Mouse (Mus musculus) myocyte (in vitro differentiated cells): ENCODE data around the gene Fbxo17. TPM values are rescaled to one million over a fixed set of nuclear protein-coding genes. Genes with fewer than 3 reads are reported as not detected.

ENCODE experiments used
- H3K27me3 ChIP-seq: one replicate; pipeline ENCODE4 v1.6.1; 2011; ENCODE audit not compliant: control insufficient read depth, insufficient read depth, insufficient read length
- H3K36me3 ChIP-seq: one replicate; pipeline ENCODE4 v1.6.1; 2011; ENCODE audit not compliant: control insufficient read depth, insufficient read depth
- H3K4me2 ChIP-seq: one replicate; pipeline ENCODE4 v1.6.1; 2011; ENCODE audit warnings: low read depth, control low read depth
- H3K4me3 ChIP-seq: one replicate; pipeline ENCODE4 v1.5.1; 2011; ENCODE audit warnings: mild to moderate bottlenecking, control low read depth, moderate library complexity
- H3K79me2 ChIP-seq: one replicate; pipeline ENCODE4 v1.6.1; 2011; ENCODE audit not compliant: control insufficient read depth, insufficient read depth
- H3ac ChIP-seq: one replicate; pipeline ENCODE4 v1.6.1; 2011; ENCODE audit not compliant: control insufficient read depth, insufficient read length
- CEBPB ChIP-seq: IDR thresholded peaks from 2 replicates; pipeline ENCODE4 v1.6.1; 2011; ENCODE audit warnings: mild to moderate bottlenecking, moderate library complexity; ENCODE audit not compliant: poor library complexity, insufficient read depth, severe bottlenecking
- E2F4 ChIP-seq: IDR thresholded peaks from one replicate; pipeline ENCODE4 v1.6.1; 2011; ENCODE audit warnings: mild to moderate bottlenecking, control low read depth, moderate library complexity; ENCODE audit not compliant: insufficient read depth
- MAX ChIP-seq: IDR thresholded peaks from one replicate; pipeline ENCODE4 v1.6.1; 2011; ENCODE audit warnings: low read depth, mild to moderate bottlenecking, control low read depth
- MYOD1 ChIP-seq, 3 experiments: IDR thresholded peaks; one replicate each; pipeline ENCODE4 v1.6.1; 2011; ENCODE audit warnings: control low read depth in 2 of 3, low read depth in 2 of 3, mild to moderate bottlenecking in 2 of 3, moderate library complexity in 1 of 3; ENCODE audit not compliant: insufficient read length in 2 of 3, control insufficient read depth in 1 of 3
- MYOG ChIP-seq, 3 experiments: IDR thresholded peaks; one replicate each; pipeline ENCODE4 v1.6.1; 2011; ENCODE audit warnings: control low read depth in 2 of 3, low read depth in 2 of 3, mild to moderate bottlenecking in 2 of 3; ENCODE audit not compliant: insufficient read length in 2 of 3, control insufficient read depth in 1 of 3, insufficient read depth in 1 of 3
- POLR2A ChIP-seq: IDR thresholded peaks from one replicate; pipeline ENCODE4 v1.6.1; 2011; ENCODE audit warnings: low read depth, mild to moderate bottlenecking, control low read depth, moderate library complexity; ENCODE audit not compliant: insufficient read length
- POLR2AphosphoS2 ChIP-seq: IDR thresholded peaks from one replicate; pipeline ENCODE4 v1.6.1; 2011; ENCODE audit warnings: low read depth, control low read depth; ENCODE audit not compliant: insufficient read length
- REST ChIP-seq: IDR thresholded peaks from one replicate; pipeline ENCODE4 v1.6.1; 2011; ENCODE audit warnings: mild to moderate bottlenecking, control low read depth, moderate library complexity; ENCODE audit not compliant: insufficient read depth, insufficient read length
- SRF ChIP-seq: IDR thresholded peaks from one replicate; pipeline ENCODE4 v1.6.1; 2011; ENCODE audit warnings: low read depth; ENCODE audit not compliant: control insufficient read depth, insufficient read length
- TCF12 ChIP-seq: IDR thresholded peaks from one replicate; pipeline ENCODE4 v1.6.1; 2011; ENCODE audit warnings: mild to moderate bottlenecking, control low read depth; ENCODE audit not compliant: poor library complexity, insufficient read depth, severe bottlenecking
- TCF3 ChIP-seq: IDR thresholded peaks from one replicate; pipeline ENCODE4 v1.6.1; 2011; ENCODE audit warnings: low read depth, control low read depth; ENCODE audit not compliant: insufficient read length
- USF1 ChIP-seq: IDR thresholded peaks from one replicate; pipeline ENCODE4 v1.6.1; 2011; ENCODE audit warnings: low read depth, mild to moderate bottlenecking, control low read depth, moderate library complexity
- polyA plus RNA-seq: library from polyadenylated mRNA; unstranded; fragments of >200 nt; fragmentation: generic; extraction: Trizol; gene quantifications from one replicate; pipeline ENCODE4 v1.2.1, GENCODE M21; 2012; ENCODE audit warnings: missing spikeins

The Fbxo17 gene
- polyA plus RNA-seq, 1 experiment = 33.1 TPM

DNA sequence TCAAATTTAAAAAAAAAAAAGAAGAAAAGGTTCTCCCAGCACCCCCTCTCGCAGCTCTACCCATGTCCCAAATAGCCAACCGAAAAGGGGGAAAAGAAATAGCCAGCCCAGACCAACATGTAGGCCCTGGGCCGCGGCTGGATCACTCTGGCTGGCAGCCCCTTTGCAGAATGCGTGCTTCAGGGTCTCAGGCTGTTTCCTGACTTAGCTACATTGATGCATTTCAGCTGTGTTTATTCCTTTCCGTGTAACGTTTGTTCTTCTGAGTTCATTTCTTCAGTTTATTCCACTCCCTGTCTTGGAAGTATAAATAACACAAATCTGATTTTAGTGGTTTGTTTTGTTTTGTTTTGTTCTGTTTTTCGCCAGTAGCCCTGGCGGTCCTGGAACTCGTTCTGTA lies 1.1 kb downstream of the Fbxo17 start:
- Histone ChIP-seq H3K79me2 (peaks cover 20% of the 10 kb centered on the region), H3ac (peak overlapping the region; percentile 78), H3K27me3 (no peaks in the 10 kb centered on the region), H3K4me3 (peak overlapping the region; percentile 64), H3K4me2 (peak overlapping the region; percentile 81), H3K36me3 (no peaks in the 10 kb centered on the region)
- TF ChIP-seq SRF (no peak), MYOG (IDR thresholded peaks at IDR 0.05; ENCODE audit: control insufficient read depth in 1 of 3, insufficient read depth in 1 of 3, insufficient read length in 2 of 3, low read depth in 2 of 3) (no peak), POLR2AphosphoS2 (no peak), MYOD1 (IDR thresholded peaks at IDR 0.05; ENCODE audit: control insufficient read depth in 1 of 3, insufficient read length in 2 of 3, low read depth in 2 of 3) (no peak), E2F4 (no peak), CEBPB (no peak), POLR2A (no peak), USF1 (no peak), MAX (no peak), REST (no peak), TCF3 (no peak), TCF12 (no peak)

DNA sequence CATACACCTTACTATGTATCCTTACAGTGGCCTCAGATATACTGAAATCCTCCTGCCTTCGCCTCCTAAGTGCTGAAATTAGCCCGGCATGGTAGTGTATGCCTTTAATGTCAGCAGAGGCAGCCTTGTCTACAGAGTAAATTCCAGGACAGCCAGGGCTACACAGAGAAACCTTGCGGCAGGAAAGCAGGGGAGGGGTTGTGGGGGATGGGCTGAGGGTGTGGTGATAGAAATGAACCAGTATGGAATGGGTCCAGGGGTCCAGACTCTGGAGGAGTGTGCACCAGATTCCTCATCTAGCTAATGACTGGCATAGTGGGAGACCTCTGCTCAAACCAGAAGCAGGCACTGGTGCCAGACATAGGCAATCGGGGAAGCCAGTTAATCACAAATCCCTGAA lies 2.6 kb downstream of the Fbxo17 start:
- peak overlapping the region; percentile 64 for H3K4me3 ChIP-seq
- peaks cover 20% of the 10 kb centered on the region for H3K79me2 ChIP-seq
- no peak for TF ChIP-seq E2F4
- no peak for TF ChIP-seq MYOD1 (IDR thresholded peaks at IDR 0.05; ENCODE audit: control insufficient read depth in 1 of 3, insufficient read length in 2 of 3, low read depth in 2 of 3)
- no peak for TF ChIP-seq REST
- TF ChIP-seq USF1 = no peak
- no peak for TF ChIP-seq SRF
- no peak for TF ChIP-seq TCF3
- no peak for TF ChIP-seq MYOG (IDR thresholded peaks at IDR 0.05; ENCODE audit: control insufficient read depth in 1 of 3, insufficient read depth in 1 of 3, insufficient read length in 2 of 3, low read depth in 2 of 3)
- no peak for TF ChIP-seq TCF12
- TF ChIP-seq POLR2A = no peak
- no peak for TF ChIP-seq CEBPB
- no peak for TF ChIP-seq POLR2AphosphoS2
- no peak for TF ChIP-seq MAX
- H3K4me2 ChIP-seq = peak overlapping the region; percentile 81
- no peaks in the 10 kb centered on the region for H3K27me3 ChIP-seq
- no peak overlapping the region for H3ac ChIP-seq
- H3K36me3 ChIP-seq = peaks cover 4% of the 10 kb centered on the region

- peak overlapping the region; percentile 45 for H3K4me2 ChIP-seq
- H3K36me3 ChIP-seq = peaks cover 9% of the 10 kb centered on the region
- TF ChIP-seq POLR2A (no peak), MAX (no peak), TCF12 (no peak), USF1 (no peak), SRF (no peak), TCF3 (no peak), MYOG (IDR thresholded peaks at IDR 0.05; ENCODE audit: control insufficient read depth in 1 of 3, insufficient read depth in 1 of 3, insufficient read length in 2 of 3, low read depth in 2 of 3) (no peak), REST (no peak), E2F4 (no peak)
- peaks cover 20% of the 10 kb centered on the region for H3K79me2 ChIP-seq
- H3ac ChIP-seq = no peak overlapping the region
- H3K27me3 ChIP-seq = no peaks in the 10 kb centered on the region
- H3K4me3 ChIP-seq = peak overlapping the region; percentile 64
Measured at GRCm38 (mm10) chr7:28719650-28720049, 3.0 kb downstream of the Fbxo17 start.

GRCm38 (mm10) chr7:28720753-28721537 lies 4.3 kb downstream of the Fbxo17 start:
- Histone ChIP-seq H3K27me3 (no peaks in the 10 kb centered on the region), H3K4me3 (no peak overlapping the region), H3ac (no peak overlapping the region), H3K36me3 (peaks cover 21% of the 10 kb centered on the region), H3K79me2 (peaks cover 20% of the 10 kb centered on the region), H3K4me2 (peak overlapping the region; percentile 15)
- TF ChIP-seq MYOD1 (IDR thresholded peaks at IDR 0.05; ENCODE audit: control insufficient read depth in 1 of 3, insufficient read length in 2 of 3, low read depth in 2 of 3) (peak in 2 of 3 experiments; percentile 84), MYOG (IDR thresholded peaks at IDR 0.05; ENCODE audit: control insufficient read depth in 1 of 3, insufficient read depth in 1 of 3, insufficient read length in 2 of 3, low read depth in 2 of 3) (peak; percentile 61 to 98 (median 88)), REST (no peak), TCF12 (peak; percentile 88), POLR2AphosphoS2 (no peak), TCF3 (peak; percentile 50)

DNA sequence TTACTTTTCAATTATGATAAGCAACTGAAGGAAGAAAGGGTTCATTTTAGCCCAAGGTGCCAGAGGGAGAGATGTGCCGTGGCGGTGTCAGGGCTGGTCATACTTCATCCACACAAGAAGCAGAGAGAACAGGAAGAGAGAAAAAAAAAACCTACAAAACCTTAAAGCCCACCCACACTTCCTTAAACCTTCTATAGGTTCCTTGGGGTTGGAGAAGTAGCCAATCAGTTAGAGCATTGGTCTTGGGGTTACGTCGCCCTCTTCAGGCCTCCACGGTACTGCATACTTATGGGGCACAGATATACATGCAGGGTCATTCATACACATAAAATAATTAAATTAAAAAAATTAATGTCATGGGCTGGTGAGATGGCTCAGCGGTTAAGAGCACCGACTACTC lies 5.5 kb downstream of the Fbxo17 start:
- TF ChIP-seq REST = no peak
- TF ChIP-seq MYOD1 (IDR thresholded peaks at IDR 0.05; ENCODE audit: control insufficient read depth in 1 of 3, insufficient read length in 2 of 3, low read depth in 2 of 3) = no peak
- TF ChIP-seq E2F4 = no peak
- no peaks in the 10 kb centered on the region for H3K27me3 ChIP-seq

More for the DNA sequence above, 5.5 kb downstream of the Fbxo17 start:
- Histone ChIP-seq H3K36me3 (peaks cover 26% of the 10 kb centered on the region), H3ac (no peak overlapping the region), H3K79me2 (peaks cover 20% of the 10 kb centered on the region), H3K4me2 (no peak overlapping the region), H3K4me3 (no peak overlapping the region)
